Mouse (Mus musculus) CD4-positive, CD25-positive, alpha-beta regulatory T cell, adult 4 months (primary cell): ENCODE data around the gene Krt84. TPM values are rescaled to one million over a fixed set of nuclear protein-coding genes. Genes with fewer than 3 reads are reported as not detected.
A peak's percentile ranks its signal among the peaks of the same experiment; 100 is the strongest.

ENCODE experiments used
- ATAC-seq: one replicate; pipeline ENCODE4 v1.8.0; 2017
- polyA plus RNA-seq, 2 experiments: library from polyadenylated mRNA; unstranded; fragments of 100-300 nt; shearing (Covaris generic); gene quantifications; one replicate each; pipeline ENCODE4 v1.2.1; 2017

Krt84 gene
- polyA plus RNA-seq, 2 experiments from 2014 or later: not detected

DNA sequence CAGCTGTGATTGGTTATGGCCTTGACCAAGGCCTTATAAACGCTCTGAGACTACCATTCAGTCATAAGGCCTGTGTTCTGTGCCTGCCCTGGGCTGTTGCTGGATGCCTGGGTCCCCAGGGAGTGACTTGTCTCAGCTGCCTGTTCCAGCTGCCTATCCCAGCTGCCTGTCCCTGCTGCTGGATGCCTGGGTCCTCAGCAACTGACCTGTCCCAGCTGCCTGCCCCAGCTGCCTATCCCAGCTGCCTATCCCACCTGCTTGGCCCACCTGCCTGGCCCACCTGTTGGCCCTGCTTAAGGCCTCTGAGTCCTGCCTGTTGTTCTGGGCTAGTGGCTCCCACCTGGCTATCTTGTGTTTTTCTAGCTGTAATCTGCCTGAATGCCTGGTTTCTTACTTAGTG is 38.4 kb downstream of the Krt84 start:
- no peak for ATAC-seq

DNA sequence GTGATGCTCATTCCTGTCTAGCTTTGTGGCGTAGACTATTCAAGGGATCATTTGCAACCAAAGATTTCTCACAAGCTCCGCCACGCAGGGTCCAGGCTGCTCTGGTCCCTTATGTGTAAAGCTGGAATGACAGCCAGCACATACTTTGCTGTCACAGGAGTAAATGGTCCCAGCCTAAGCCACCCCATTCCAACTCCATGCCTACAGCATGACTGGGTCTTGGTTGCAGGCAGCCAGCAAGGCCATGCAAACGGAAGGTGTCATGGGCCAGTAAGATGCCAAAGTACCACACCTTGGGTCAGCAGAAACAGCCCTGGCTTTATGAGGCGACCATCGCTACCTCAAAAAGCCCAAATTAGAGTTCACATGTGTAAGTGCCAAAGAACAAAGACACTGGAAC is 38.9 kb downstream of the Krt84 start:
- no peak for ATAC-seq

DNA sequence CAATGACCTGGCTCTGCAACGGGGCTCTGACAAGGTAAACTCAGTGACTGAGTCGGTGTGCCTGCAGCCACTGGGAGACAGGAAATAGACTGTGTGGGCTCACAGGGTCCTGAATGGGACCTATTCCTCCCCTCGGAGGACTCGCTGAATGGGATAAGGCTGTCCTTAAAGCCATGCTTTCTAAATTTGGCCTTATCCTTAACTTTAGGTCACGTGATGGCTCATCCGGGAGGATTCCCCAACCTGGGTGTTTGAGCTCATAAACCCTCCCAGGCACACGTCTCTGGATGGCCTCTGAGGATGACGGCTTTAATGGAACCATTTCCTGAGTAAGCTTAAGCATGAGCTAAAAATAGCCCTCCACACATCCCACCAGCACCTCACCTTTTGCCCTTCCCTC is 39.9 kb downstream of the Krt84 start:
- ATAC-seq: no peak

DNA sequence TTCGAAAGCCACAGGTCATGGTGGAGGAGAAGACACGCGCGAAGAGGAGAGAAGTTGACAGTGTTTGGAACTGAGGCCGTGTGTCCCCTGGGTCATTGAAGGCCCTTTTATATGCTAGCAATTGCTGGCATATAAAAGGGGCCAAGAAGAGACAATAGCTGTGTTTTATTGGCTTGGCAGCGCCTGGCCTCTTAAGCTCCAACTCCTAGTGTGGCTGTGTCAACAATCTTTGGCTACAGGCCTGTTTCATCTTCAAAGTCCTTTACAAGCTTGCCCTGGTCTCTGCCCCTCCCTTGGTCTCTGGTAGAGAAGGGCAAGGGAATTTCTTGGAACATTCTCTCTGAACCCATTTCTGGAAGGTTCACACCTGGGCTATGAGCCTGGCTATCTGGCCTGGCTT is 41.2 kb downstream of the Krt84 start, which contains the start of gene Krt83:
TSS of gene Krt83 (minus strand) at position 82 of the 400 bp plus-strand sequence.
- no peak for ATAC-seq

DNA sequence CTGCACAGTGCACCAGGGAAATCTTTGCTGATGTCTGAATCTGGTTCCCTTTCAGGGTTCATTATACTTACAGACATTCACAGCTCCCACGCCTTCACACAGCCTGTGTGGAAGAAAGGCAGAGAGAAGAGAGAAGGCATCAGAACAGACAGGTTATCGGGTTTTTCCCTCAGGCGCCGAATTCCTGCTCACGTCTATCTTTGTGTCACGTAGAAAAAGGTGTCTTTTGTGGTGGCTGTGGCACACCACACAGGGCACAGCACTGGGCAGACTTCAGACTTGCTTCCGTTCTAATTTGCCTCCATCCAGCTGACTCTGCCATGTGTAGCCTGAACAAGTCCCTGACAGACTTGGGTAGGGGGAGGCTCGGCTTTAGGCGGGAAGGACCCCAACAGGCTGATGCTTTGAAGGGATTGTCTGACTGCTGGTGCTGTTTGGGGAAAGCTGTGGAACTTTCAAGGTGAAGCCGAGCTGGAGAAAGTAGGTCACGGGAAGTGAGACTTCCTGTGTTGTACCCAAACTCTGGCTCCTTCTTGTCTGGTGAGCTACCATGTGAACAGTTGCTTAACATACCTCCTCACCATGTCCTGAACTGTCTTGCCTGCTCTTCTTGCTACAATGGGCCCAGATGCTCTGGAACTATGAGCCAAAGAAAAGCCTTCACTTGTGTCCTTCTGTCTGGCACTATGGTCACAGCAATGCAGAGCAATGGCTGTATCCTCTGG is 46.5 kb downstream of the Krt84 start:
- peak; percentile 53 for ATAC-seq

DNA sequence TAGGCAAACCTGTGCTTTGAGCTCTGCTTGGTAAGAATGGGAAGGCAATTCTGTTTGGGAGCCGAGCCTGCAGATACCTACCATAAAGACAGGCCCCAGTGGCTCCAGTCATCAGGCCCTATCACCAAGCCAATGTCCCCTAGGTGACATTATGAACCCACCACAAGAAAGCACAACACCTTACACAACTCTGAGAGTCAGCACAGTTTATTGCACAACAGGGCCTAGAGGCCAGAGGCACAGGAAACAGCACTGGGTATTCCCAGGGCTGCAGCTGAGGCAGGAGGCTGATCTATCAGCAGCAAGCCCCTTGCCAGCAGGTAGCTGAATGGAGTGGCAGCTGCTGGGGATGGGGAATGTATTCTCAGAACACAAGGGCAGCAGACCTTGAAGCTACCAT is 47.7 kb downstream of the Krt84 start:
- no peak for ATAC-seq

DNA sequence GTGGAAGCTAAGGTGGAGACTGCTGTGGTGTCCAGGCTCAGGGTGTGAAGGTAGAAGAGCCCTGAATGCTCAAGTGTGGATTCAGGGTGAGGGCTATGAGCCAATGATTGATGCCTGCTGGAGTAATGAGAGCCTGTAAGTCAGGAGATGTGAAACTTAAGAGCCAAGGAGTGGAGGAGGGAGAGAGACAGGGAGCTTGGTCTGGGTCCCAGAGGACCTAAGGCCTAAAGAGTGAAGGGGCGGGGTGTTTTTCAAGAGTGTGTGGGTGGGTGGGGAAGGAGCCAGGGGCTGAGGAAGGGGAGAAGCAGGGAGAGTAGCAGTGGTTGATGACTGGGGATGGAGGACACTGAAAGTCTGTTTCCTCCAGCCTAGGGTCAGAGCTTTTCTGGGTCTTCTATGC is 49.0 kb downstream of the Krt84 start:
- no peak for ATAC-seq

DNA sequence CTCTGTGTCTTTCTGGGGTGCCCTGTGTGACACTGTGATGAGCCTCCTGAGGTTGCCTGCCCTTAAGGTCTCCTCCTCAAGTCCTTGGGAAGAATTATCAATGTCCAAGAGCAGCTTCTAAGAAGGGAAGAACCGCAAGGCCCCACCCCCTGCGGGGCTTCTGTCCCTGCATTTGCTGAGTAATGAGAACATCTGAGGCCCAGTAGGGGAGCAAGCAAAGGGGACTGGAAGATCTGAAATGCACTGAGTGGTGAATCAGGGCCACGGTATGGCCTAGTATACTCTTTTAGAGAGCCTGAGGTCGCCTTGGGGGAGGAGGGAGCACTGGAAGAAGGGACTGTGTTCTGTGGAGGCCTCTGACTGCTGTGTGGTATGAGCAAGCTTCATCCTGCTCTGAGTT is 50.6 kb downstream of the Krt84 start:
- ATAC-seq: no peak

DNA sequence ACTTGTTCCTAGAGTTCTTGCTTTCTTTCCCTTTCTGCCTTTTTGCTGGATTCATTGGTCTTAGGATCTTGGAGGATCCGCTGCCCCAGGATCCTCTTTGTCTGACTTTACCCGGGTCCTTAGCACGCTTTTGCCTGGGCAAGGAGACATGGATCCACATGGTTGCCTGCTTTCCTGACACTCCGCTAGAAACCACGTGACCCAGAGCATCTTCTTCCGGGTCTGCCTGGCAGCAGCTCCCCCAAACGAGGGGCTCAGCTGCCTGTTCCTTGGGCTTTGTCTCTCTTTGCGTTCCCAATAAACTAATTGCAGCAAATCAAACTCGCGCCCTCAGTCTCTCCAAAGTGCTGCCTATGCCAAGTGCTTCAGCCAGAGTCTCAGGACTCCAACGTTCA is 53.0 kb downstream of the Krt84 start:
- no peak for ATAC-seq

DNA sequence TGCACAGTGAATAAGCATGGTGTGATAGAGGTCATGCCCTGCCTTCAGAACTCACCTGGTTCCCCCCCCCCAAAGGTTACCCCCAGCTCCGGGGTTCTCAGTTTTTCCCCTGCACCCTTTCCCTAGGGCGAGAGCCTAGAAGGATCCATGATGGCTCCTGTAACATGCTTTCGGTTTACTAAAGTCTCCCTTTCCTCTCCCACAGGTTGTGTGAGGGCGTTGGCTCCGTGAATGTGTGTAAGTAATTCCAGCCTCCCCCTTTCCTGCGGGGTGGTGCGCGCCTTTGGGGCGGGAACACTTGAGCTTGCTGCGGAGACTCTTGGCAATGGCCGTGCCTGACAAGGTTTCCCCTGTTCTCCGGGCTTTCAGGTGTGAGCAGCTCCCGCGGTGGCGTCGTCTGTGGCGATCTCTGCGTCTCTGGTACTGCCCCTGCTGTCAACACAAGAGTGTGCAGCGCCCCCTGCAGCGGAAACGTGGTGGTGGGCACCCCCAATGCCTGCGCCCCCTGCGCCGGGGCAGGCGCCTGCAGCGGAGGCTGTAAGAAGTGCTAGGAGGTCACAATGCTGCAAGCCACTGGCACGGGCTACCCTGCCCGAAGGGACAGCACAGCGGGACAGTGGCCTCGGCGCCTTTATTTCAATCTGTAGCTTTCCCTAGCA is 53.5 kb downstream of the Krt84 start:
- peak; percentile 60 for ATAC-seq

Other genes starting within 250 kb of the Krt84 start
- gene Atg101, start 248.5 kb downstream of the Krt84 start, polyA plus RNA-seq: 10 to 100 TPM; 67.8 to 79.0 TPM
- gene 6030408B16Rik, start 239.6 kb downstream of the Krt84 start, polyA plus RNA-seq: not detected
- under 1 TPM in 1 of 2 experiments, not detected in 1; 0.22 TPM for gene Krt80, start 162.7 kb downstream of the Krt84 start, polyA plus RNA-seq
- under 1 TPM in 1 of 2 experiments, not detected in 1; 0.08 TPM for gene Krt7, start 121.8 kb downstream of the Krt84 start, polyA plus RNA-seq
- 1 to 10 TPM in 1 of 2 experiments, under 1 TPM in 1; 0.66 to 1.1 TPM for gene Krt87, start 94.0 kb downstream of the Krt84 start, polyA plus RNA-seq
- not detected for gene Krt88, start 85.1 kb downstream of the Krt84 start, polyA plus RNA-seq
- gene Krt81, start 69.1 kb downstream of the Krt84 start, polyA plus RNA-seq: not detected
- gene Krt86, start 59.3 kb downstream of the Krt84 start, polyA plus RNA-seq: not detected
- 1 to 10 TPM; 3.2 to 7.4 TPM for gene Krt83, start 41.3 kb downstream of the Krt84 start, polyA plus RNA-seq
- gene Gm49425, start 15.6 kb downstream of the Krt84 start, polyA plus RNA-seq: not detected
- not detected for gene Krt82, start 17.8 kb upstream of the Krt84 start, polyA plus RNA-seq
- gene Krt90, start 30.1 kb upstream of the Krt84 start, polyA plus RNA-seq: not detected
- gene Krt75, start 41.1 kb upstream of the Krt84 start, polyA plus RNA-seq: not detected
- not detected for gene Gm5414, start 95.4 kb upstream of the Krt84 start, polyA plus RNA-seq
- gene Gm5478, start 114.6 kb upstream of the Krt84 start, polyA plus RNA-seq: not detected
- not detected for gene Krt6b, start 147.5 kb upstream of the Krt84 start, polyA plus RNA-seq
- gene Krt6a, start 161.5 kb upstream of the Krt84 start, polyA plus RNA-seq: not detected
- not detected for gene Krt5, start 180.1 kb upstream of the Krt84 start, polyA plus RNA-seq
- not detected for gene Krt71, start 210.3 kb upstream of the Krt84 start, polyA plus RNA-seq